Mouse (Mus musculus): ENCODE results near the gene Slc9a1. TPM values are rescaled to one million over a fixed set of nuclear protein-coding genes. Genes with fewer than 3 reads are reported as not detected.

Gene Slc9a1
- polyA plus RNA-seq, 1 experiment: 48.4 TPM

DNA sequence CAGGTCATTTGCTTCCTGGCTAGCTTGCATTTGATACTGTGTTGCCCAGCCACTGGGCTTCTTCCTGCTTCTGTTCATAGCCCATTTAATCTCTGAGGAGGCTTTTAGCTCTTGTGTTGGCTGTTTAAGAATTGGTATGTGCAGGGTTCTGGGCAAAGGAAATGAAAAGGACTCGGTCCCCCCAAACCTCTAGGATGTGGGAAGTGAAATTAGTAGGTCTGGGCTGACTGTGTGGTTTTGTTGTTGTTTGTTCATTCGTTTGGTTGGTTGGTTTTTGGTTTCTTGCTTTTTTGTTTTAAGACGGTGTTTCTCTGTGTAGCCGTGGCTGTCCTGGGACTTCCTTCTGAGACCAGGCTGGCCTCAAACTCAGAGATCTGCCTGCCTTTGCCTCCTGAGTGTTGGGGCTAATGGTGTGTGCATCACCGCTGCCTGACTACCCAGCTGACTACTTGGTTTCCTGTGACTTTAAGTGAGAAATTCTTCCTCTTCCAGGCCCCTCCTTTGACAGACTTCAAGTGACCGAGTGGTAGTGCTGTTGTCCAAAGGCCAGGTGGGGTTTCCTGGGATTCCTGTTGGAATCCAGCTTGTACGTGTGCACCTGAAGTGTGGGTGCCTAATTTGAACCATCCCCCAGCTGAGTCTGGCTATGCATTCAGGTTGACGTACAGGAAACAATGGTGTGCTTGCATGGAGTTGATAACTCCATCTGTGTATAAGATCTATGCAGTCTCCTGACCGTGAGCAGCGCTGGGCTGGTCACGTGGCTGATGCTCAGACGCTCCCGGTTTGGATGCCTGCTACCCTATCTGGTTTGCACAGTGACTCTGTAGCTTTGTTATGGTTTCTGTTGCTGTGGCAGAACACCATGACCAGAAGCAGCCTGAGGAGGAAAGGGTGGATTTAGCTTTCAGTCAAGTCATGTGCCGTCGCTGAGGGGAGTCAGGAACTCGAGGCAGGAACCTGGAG is 43.4 kb downstream of the Slc9a1 start:
- H3K27me3 ChIP-seq (ENCODE audit: control insufficient read depth, insufficient read depth, low read length): no peaks in the 10 kb centered on the region
- no peak overlapping the region for H3K4me3 ChIP-seq (ENCODE audit: control insufficient read depth, low read depth, low read length)
- TF ChIP-seq POLR2A (IDR thresholded peaks at IDR 0.05; ENCODE audit: control insufficient read depth, low read depth, low read length) (no peak), CTCF (IDR thresholded peaks at IDR 0.05; ENCODE audit: control insufficient read depth, insufficient read depth, insufficient replicate concordance, low read depth, low read length) (no peak)
- H3K4me1 ChIP-seq (ENCODE audit: control insufficient read depth, insufficient read depth, low read length): no peaks in the 10 kb centered on the region; the same call in 1 of the 2 replicates
- H3K36me3 ChIP-seq (ENCODE audit: control insufficient read depth, insufficient read depth, low read length): no peaks in the 10 kb centered on the region
- no peak overlapping the region for H3K27ac ChIP-seq (ENCODE audit: control insufficient read depth, insufficient read depth, low read depth, low read length)

DNA sequence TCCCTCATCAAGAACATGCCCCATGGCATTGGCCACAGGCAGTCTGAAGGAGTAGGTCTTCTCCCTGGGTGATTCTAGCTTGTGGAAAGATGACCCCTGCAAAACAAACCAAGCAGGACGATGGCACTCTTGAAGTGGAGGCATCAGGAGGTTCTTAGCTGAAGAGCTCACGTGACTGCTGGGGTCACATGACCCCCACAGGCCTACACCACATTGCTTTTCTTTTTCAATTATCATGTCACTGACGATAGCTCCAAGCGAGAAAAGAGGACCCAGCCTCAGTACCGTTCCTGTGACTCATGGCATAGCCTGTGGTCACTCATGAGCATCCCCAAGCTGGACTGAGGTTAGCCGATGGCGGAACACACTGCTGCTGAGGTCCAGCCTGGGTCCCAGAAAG is 44.1 kb downstream of the Slc9a1 start:
- no peaks in the 10 kb centered on the region for H3K27me3 ChIP-seq (ENCODE audit: control insufficient read depth, insufficient read depth, low read length)
- H3K36me3 ChIP-seq (ENCODE audit: control insufficient read depth, insufficient read depth, low read length): no peaks in the 10 kb centered on the region
- TF ChIP-seq CTCF (IDR thresholded peaks at IDR 0.05; ENCODE audit: control insufficient read depth, insufficient read depth, insufficient replicate concordance, low read depth, low read length): no peak
- TF ChIP-seq POLR2A (IDR thresholded peaks at IDR 0.05; ENCODE audit: control insufficient read depth, low read depth, low read length): no peak
- no peaks in the 10 kb centered on the region for H3K4me1 ChIP-seq (ENCODE audit: control insufficient read depth, insufficient read depth, low read length)
- no peak overlapping the region for H3K4me3 ChIP-seq (ENCODE audit: control insufficient read depth, low read depth, low read length)
- no peak overlapping the region for H3K27ac ChIP-seq (ENCODE audit: control insufficient read depth, insufficient read depth, low read depth, low read length)

DNA sequence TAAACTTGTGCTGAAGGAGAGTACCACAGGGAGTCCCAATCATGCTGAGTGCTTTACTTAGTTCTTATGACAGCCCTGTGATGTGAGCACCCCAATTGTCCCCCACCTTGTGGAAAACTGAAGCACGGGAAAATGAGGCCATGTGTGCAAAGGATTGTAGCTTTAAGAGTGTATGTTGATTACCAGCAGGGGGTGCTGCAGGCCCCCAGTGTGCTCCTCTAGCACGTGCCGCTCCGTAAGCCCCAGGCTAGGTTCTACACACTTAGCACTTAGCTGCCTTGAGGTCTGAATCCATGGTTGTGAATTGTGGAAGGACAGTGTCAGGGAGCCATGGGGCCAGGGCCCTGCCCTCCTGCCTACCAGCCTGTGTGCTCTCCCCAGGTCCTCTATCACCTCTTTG is 45.4 kb downstream of the Slc9a1 start:
- no peak for TF ChIP-seq POLR2A (IDR thresholded peaks at IDR 0.05; ENCODE audit: control insufficient read depth, low read depth, low read length)
- peak; percentile 25; the same call in 1 of the 2 replicates for TF ChIP-seq CTCF (IDR thresholded peaks at IDR 0.05; ENCODE audit: control insufficient read depth, insufficient read depth, insufficient replicate concordance, low read depth, low read length)
- Histone ChIP-seq H3K27ac (ENCODE audit: control insufficient read depth, insufficient read depth, low read depth, low read length) (no peak overlapping the region), H3K4me1 (ENCODE audit: control insufficient read depth, insufficient read depth, low read length) (no peaks in the 10 kb centered on the region), H3K4me3 (ENCODE audit: control insufficient read depth, low read depth, low read length) (peak overlapping the region; percentile 71), H3K36me3 (ENCODE audit: control insufficient read depth, insufficient read depth, low read length) (no peaks in the 10 kb centered on the region), H3K27me3 (ENCODE audit: control insufficient read depth, insufficient read depth, low read length) (no peaks in the 10 kb centered on the region)

DNA sequence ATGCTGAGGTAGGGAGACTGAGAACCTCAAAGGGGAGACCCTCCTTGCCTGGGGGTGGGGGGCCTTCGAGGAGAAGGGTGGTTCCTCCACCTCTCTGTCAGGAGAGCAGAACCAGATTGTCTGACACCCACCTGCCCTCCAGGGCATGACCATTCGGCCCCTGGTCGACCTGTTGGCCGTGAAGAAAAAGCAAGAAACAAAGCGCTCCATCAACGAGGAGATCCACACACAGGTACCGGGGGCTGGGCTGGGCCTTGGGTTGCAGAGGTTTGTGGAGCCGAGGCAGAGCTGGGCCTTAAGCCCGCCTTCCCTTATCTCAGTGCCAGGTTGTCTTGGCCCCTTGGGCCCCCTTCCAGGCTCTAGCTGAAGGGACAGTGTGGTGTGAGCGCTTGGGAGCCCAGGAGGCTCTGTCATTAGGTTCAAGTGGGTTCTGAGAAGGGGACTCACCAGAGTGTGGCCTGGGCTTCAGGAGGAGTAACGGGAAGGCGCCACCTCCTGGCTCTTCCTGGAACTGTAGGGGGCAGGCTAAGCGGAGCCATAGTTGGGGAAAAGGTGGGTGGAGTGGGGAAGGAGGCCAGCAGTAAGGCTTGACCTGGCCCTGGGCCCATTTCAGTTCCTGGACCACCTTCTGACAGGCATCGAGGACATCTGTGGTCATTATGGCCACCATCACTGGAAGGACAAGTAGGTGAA is 50.0 kb downstream of the Slc9a1 start:
- TF ChIP-seq CTCF (IDR thresholded peaks at IDR 0.05; ENCODE audit: control insufficient read depth, insufficient read depth, insufficient replicate concordance, low read depth, low read length): peak; percentile 71
- no peak for TF ChIP-seq POLR2A (IDR thresholded peaks at IDR 0.05; ENCODE audit: control insufficient read depth, low read depth, low read length)
- H3K4me1 ChIP-seq (ENCODE audit: control insufficient read depth, insufficient read depth, low read length): peaks cover 3% of the 10 kb centered on the region
- H3K27me3 ChIP-seq (ENCODE audit: control insufficient read depth, insufficient read depth, low read length): no peaks in the 10 kb centered on the region
- H3K4me3 ChIP-seq (ENCODE audit: control insufficient read depth, low read depth, low read length): no peak overlapping the region
- no peak overlapping the region for H3K27ac ChIP-seq (ENCODE audit: control insufficient read depth, insufficient read depth, low read depth, low read length)
- no peaks in the 10 kb centered on the region; the same call in 1 of the 2 replicates for H3K36me3 ChIP-seq (ENCODE audit: control insufficient read depth, insufficient read depth, low read length)

DNA sequence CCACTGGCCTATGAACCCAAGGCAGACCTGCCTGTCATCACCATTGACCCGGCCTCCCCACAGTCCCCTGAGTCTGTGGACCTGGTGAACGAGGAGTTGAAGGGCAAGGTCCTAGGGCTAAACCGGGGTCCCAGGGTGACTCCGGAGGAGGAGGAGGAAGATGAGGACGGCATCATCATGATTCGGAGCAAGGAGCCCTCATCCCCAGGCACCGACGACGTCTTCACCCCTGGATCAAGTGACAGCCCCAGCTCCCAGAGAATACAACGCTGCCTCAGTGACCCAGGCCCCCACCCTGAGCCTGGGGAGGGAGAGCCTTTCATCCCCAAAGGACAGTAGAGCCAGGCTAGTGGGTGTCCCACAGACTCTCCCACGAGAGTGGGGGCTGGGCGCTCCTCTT is 52.5 kb downstream of the Slc9a1 start:
- Histone ChIP-seq H3K27ac (ENCODE audit: control insufficient read depth, insufficient read depth, low read depth, low read length) (no peak overlapping the region), H3K4me1 (ENCODE audit: control insufficient read depth, insufficient read depth, low read length) (peaks cover 3% of the 10 kb centered on the region), H3K36me3 (ENCODE audit: control insufficient read depth, insufficient read depth, low read length) (no peaks in the 10 kb centered on the region; the same call in 1 of the 2 replicates), H3K4me3 (ENCODE audit: control insufficient read depth, low read depth, low read length) (no peak overlapping the region), H3K27me3 (ENCODE audit: control insufficient read depth, insufficient read depth, low read length) (no peaks in the 10 kb centered on the region)
- TF ChIP-seq CTCF (IDR thresholded peaks at IDR 0.05; ENCODE audit: control insufficient read depth, insufficient read depth, insufficient replicate concordance, low read depth, low read length): no peak
- TF ChIP-seq POLR2A (IDR thresholded peaks at IDR 0.05; ENCODE audit: control insufficient read depth, low read depth, low read length): no peak

DNA sequence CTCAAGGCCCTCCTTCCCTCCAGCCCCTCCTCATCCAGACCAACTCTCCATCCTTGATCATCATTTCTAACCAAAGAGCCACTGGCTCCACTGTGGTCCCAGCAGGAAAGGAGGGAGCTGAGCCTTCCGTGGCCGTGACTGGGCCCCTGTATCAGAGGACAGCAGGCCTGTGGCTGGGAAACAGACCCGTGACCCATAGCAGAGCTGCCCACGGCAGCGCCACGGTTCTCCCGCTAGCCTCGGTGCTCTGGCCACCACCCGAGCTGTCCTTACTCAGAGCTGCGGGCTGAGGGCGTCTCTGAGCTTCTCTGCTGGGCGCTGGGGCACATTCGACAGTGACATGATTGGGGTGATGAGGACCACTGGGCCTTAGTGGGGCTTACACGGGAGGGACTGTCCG is 53.1 kb downstream of the Slc9a1 start:
- H3K27ac ChIP-seq (ENCODE audit: control insufficient read depth, insufficient read depth, low read depth, low read length): no peak overlapping the region
- H3K4me1 ChIP-seq (ENCODE audit: control insufficient read depth, insufficient read depth, low read length): peaks cover 3% of the 10 kb centered on the region
- H3K27me3 ChIP-seq (ENCODE audit: control insufficient read depth, insufficient read depth, low read length): no peaks in the 10 kb centered on the region
- H3K4me3 ChIP-seq (ENCODE audit: control insufficient read depth, low read depth, low read length): no peak overlapping the region
- H3K36me3 ChIP-seq (ENCODE audit: control insufficient read depth, insufficient read depth, low read length): no peaks in the 10 kb centered on the region; the same call in 1 of the 2 replicates
- TF ChIP-seq CTCF (IDR thresholded peaks at IDR 0.05; ENCODE audit: control insufficient read depth, insufficient read depth, insufficient replicate concordance, low read depth, low read length) (no peak), POLR2A (IDR thresholded peaks at IDR 0.05; ENCODE audit: control insufficient read depth, low read depth, low read length) (no peak)

DNA sequence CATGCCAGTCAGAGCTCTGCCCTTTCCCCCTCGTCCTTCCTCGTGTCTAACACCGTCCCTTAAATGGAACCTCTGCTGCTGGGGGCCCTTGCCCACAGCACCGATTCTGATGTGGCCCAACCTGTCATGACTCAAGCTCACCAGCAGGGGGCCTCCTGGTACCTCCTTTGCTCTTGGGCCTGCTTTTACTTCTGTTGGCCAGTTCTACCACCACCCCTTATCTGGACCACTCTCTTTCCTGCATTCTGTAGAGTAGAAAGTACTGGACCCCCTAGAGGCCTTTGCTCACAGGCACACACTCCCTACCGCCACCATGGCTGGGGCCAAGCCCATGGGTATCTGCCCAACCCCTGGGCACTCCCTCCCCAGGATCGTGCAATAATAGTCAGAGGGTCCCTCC is 53.6 kb downstream of the Slc9a1 start:
- peaks cover 3% of the 10 kb centered on the region for H3K4me1 ChIP-seq (ENCODE audit: control insufficient read depth, insufficient read depth, low read length)
- H3K4me3 ChIP-seq (ENCODE audit: control insufficient read depth, low read depth, low read length): no peak overlapping the region
- TF ChIP-seq POLR2A (IDR thresholded peaks at IDR 0.05; ENCODE audit: control insufficient read depth, low read depth, low read length) (no peak), CTCF (IDR thresholded peaks at IDR 0.05; ENCODE audit: control insufficient read depth, insufficient read depth, insufficient replicate concordance, low read depth, low read length) (peak; percentile 86)
- no peaks in the 10 kb centered on the region for H3K27me3 ChIP-seq (ENCODE audit: control insufficient read depth, insufficient read depth, low read length)
- H3K27ac ChIP-seq (ENCODE audit: control insufficient read depth, insufficient read depth, low read depth, low read length): no peak overlapping the region
- no peaks in the 10 kb centered on the region; the same call in 1 of the 2 replicates for H3K36me3 ChIP-seq (ENCODE audit: control insufficient read depth, insufficient read depth, low read length)

All from testis, adult 2 months (tissue).